Mouse (Mus musculus): ENCODE measurements around the gene Hibch. TPM values are rescaled to one million over a fixed set of nuclear protein-coding genes. Genes with fewer than 3 reads are reported as not detected.
"Not testable (repeated sequence)": the region's sequence is repeated elsewhere in the genome, so short reads cannot be mapped to it uniquely, and the experiment has no call there.

Hibch gene
- total RNA-seq, 2 experiments from 2014 or later = 51.9 to 98.5 TPM

- no peak for ATAC-seq (replicated peaks; ENCODE audit: poor library complexity)
Observed at GRCm38 (mm10) chr1:52867876-52868275, 23.1 kb downstream of the Hibch start.

- no peak for ATAC-seq (replicated peaks; ENCODE audit: poor library complexity)
Observed at GRCm38 (mm10) chr1:52884208-52884607, 39.5 kb downstream of the Hibch start.

GRCm38 (mm10) chr1:52909783-52910182 is 65.1 kb downstream of the Hibch start:
- peak; percentile 76 for ATAC-seq (replicated peaks; ENCODE audit: poor library complexity)

- ATAC-seq (replicated peaks; ENCODE audit: poor library complexity) = peak; percentile 11; the same call in 1 of the 2 replicates
Observed at GRCm38 (mm10) chr1:52916655-52917054, 71.9 kb downstream of the Hibch start.

GRCm38 (mm10) chr1:52918897-52919296 is 74.2 kb downstream of the Hibch start:
- ATAC-seq (replicated peaks; ENCODE audit: poor library complexity) = not testable (repeated sequence)

- not testable (repeated sequence) for ATAC-seq (replicated peaks; ENCODE audit: poor library complexity)
Observed at GRCm38 (mm10) chr1:52924482-52924881, 79.8 kb downstream of the Hibch start.

- ATAC-seq (replicated peaks; ENCODE audit: poor library complexity) = no peak
Observed at GRCm38 (mm10) chr1:52934494-52934893, 89.8 kb downstream of the Hibch start.

- no peak for ATAC-seq (replicated peaks; ENCODE audit: poor library complexity)
Observed at GRCm38 (mm10) chr1:52939021-52939420, 94.3 kb downstream of the Hibch start.

- no peak for ATAC-seq (replicated peaks; ENCODE audit: poor library complexity)
Observed at GRCm38 (mm10) chr1:52947895-52948294, 103.2 kb downstream of the Hibch start.

GRCm38 (mm10) chr1:52951146-52951868 is 106.6 kb downstream of the Hibch start:
- peak; percentile 54 for ATAC-seq (replicated peaks; ENCODE audit: poor library complexity)

GRCm38 (mm10) chr1:52952143-52952542 is 107.4 kb downstream of the Hibch start:
- peak; percentile 4; the same call in 1 of the 2 replicates for ATAC-seq (replicated peaks; ENCODE audit: poor library complexity)

- peak; percentile 47 for ATAC-seq (replicated peaks; ENCODE audit: poor library complexity)
Observed at GRCm38 (mm10) chr1:52952551-52953397, 108.0 kb downstream of the Hibch start.

- no peak for ATAC-seq (replicated peaks; ENCODE audit: poor library complexity)
Observed at GRCm38 (mm10) chr1:52953548-52953947, 108.8 kb downstream of the Hibch start.

- no peak for ATAC-seq (replicated peaks; ENCODE audit: poor library complexity)
Observed at GRCm38 (mm10) chr1:52954456-52954855, 109.7 kb downstream of the Hibch start.

- peak; percentile 45 for ATAC-seq (replicated peaks; ENCODE audit: poor library complexity)
Observed at GRCm38 (mm10) chr1:52955102-52955501, 110.4 kb downstream of the Hibch start.

GRCm38 (mm10) chr1:52956746-52957145 is 112.0 kb downstream of the Hibch start:
- ATAC-seq (replicated peaks; ENCODE audit: poor library complexity) = no peak

- peak; percentile 47 for ATAC-seq (replicated peaks; ENCODE audit: poor library complexity)
Observed at GRCm38 (mm10) chr1:52960191-52960590, 115.5 kb downstream of the Hibch start.

GRCm38 (mm10) chr1:52963097-52963496 is 118.4 kb downstream of the Hibch start:
- peak; percentile 89 for ATAC-seq (replicated peaks; ENCODE audit: poor library complexity)

- peak; percentile 82 for ATAC-seq (replicated peaks; ENCODE audit: poor library complexity)
Observed at GRCm38 (mm10) chr1:52964581-52964980, 119.9 kb downstream of the Hibch start.
